Mouse (Mus musculus): ENCODE measurements around the gene Slc4a5. TPM values are rescaled to one million over a fixed set of nuclear protein-coding genes. Genes with fewer than 3 reads are reported as not detected.

The Slc4a5 gene
- polyA plus RNA-seq, 1 experiment from 2014 or later = 5.0 TPM

- no peak overlapping the region for H3K4me2 ChIP-seq (replicated peaks; ENCODE audit: low read depth, low read length)
- H3K27ac ChIP-seq (ENCODE audit: low read length) = peak overlapping the region; percentile 68
- no peak overlapping the region for H3K4me3 ChIP-seq (ENCODE audit: low read depth, low read length)
- DNase-seq (ENCODE audit: low spot score) (peak; percentile 90), ATAC-seq (peak; percentile 96)
- TF ChIP-seq EP300 (IDR thresholded peaks at IDR 0.05) (peak; percentile 79), CTCF (IDR thresholded peaks at IDR 0.05) (no peak)
- H3K9ac ChIP-seq (replicated peaks; ENCODE audit: low read depth) = no peak overlapping the region
- no peaks in the 10 kb centered on the region for H3K9me3 ChIP-seq (ENCODE audit: low read length)
- H3K27me3 ChIP-seq (replicated peaks; ENCODE audit: insufficient read depth, low read length) = no peaks in the 10 kb centered on the region
- 35% methylated on average over 6 of the region's 6 CpGs for WGBS
- peaks cover 7% of the 10 kb centered on the region; the same call in 1 of the 2 replicates for H3K4me1 ChIP-seq (ENCODE audit: insufficient read depth, low read depth, low read length)
- no peaks in the 10 kb centered on the region for H3K36me3 ChIP-seq (ENCODE audit: insufficient read depth, low read length)
Measured at GRCm38 (mm10) chr6:83245134-83245533, 25.5 kb downstream of the Slc4a5 start.

- ATAC-seq (no peak), DNase-seq (ENCODE audit: low spot score) (no peak)
- H3K4me1 ChIP-seq (ENCODE audit: insufficient read depth, low read depth, low read length) = peaks cover 4% of the 10 kb centered on the region; the same call in 1 of the 2 replicates
- peak overlapping the region; percentile 16; the same call in 1 of the 2 replicates for H3K27ac ChIP-seq (ENCODE audit: low read length)
- H3K4me2 ChIP-seq (replicated peaks; ENCODE audit: low read depth, low read length) = no peak overlapping the region
- TF ChIP-seq EP300 (IDR thresholded peaks at IDR 0.05) (no peak), CTCF (IDR thresholded peaks at IDR 0.05) (no peak)
- H3K9ac ChIP-seq (replicated peaks; ENCODE audit: low read depth) = no peak overlapping the region
- no peaks in the 10 kb centered on the region for H3K27me3 ChIP-seq (replicated peaks; ENCODE audit: insufficient read depth, low read length)
- H3K4me3 ChIP-seq (ENCODE audit: low read depth, low read length) = no peak overlapping the region
- H3K36me3 ChIP-seq (ENCODE audit: insufficient read depth, low read length) = no peaks in the 10 kb centered on the region
- H3K9me3 ChIP-seq (ENCODE audit: low read length) = no peaks in the 10 kb centered on the region
- WGBS = 91% methylated on average over 1 of the region's 1 CpGs
Measured at GRCm38 (mm10) chr6:83245997-83246396, 26.4 kb downstream of the Slc4a5 start.

GRCm38 (mm10) chr6:83246750-83247149, 27.1 kb downstream of the Slc4a5 start:
- DNase-seq (ENCODE audit: low spot score) = no peak
- Histone ChIP-seq H3K27ac (ENCODE audit: low read length) (no peak overlapping the region), H3K9ac (replicated peaks; ENCODE audit: low read depth) (no peak overlapping the region), H3K4me3 (ENCODE audit: low read depth, low read length) (no peak overlapping the region), H3K27me3 (replicated peaks; ENCODE audit: insufficient read depth, low read length) (no peaks in the 10 kb centered on the region), H3K4me1 (ENCODE audit: insufficient read depth, low read depth, low read length) (peaks cover 4% of the 10 kb centered on the region; the same call in 1 of the 2 replicates), H3K9me3 (ENCODE audit: low read length) (no peaks in the 10 kb centered on the region), H3K36me3 (ENCODE audit: insufficient read depth, low read length) (no peaks in the 10 kb centered on the region), H3K4me2 (replicated peaks; ENCODE audit: low read depth, low read length) (no peak overlapping the region)
- WGBS = 93% methylated on average over 4 of the region's 4 CpGs
- TF ChIP-seq CTCF (IDR thresholded peaks at IDR 0.05) = no peak
- TF ChIP-seq EP300 (IDR thresholded peaks at IDR 0.05) = no peak
- ATAC-seq = no peak

- no peaks in the 10 kb centered on the region for H3K27me3 ChIP-seq (replicated peaks; ENCODE audit: insufficient read depth, low read length)
- TF ChIP-seq EP300 (IDR thresholded peaks at IDR 0.05) (no peak), CTCF (IDR thresholded peaks at IDR 0.05) (no peak)
- H3K9ac ChIP-seq (replicated peaks; ENCODE audit: low read depth) = no peak overlapping the region
- H3K9me3 ChIP-seq (ENCODE audit: low read length) = no peaks in the 10 kb centered on the region
- H3K27ac ChIP-seq (ENCODE audit: low read length) = no peak overlapping the region
- no peak overlapping the region for H3K4me3 ChIP-seq (ENCODE audit: low read depth, low read length)
- no peak for DNase-seq (ENCODE audit: low spot score)
- ATAC-seq = no peak
- peaks cover 4% of the 10 kb centered on the region; the same call in 1 of the 2 replicates for H3K4me1 ChIP-seq (ENCODE audit: insufficient read depth, low read depth, low read length)
- no peaks in the 10 kb centered on the region for H3K36me3 ChIP-seq (ENCODE audit: insufficient read depth, low read length)
- 83% methylated on average over 2 of the region's 2 CpGs for WGBS
- H3K4me2 ChIP-seq (replicated peaks; ENCODE audit: low read depth, low read length) = no peak overlapping the region
Measured at GRCm38 (mm10) chr6:83247153-83247552, 27.5 kb downstream of the Slc4a5 start.

GRCm38 (mm10) chr6:83254242-83254641, 34.6 kb downstream of the Slc4a5 start:
- Histone ChIP-seq H3K4me2 (replicated peaks; ENCODE audit: low read depth, low read length) (no peak overlapping the region), H3K4me3 (ENCODE audit: low read depth, low read length) (no peak overlapping the region), H3K9me3 (ENCODE audit: low read length) (no peaks in the 10 kb centered on the region), H3K36me3 (ENCODE audit: insufficient read depth, low read length) (no peaks in the 10 kb centered on the region), H3K27ac (ENCODE audit: low read length) (no peak overlapping the region), H3K27me3 (replicated peaks; ENCODE audit: insufficient read depth, low read length) (no peaks in the 10 kb centered on the region), H3K9ac (replicated peaks; ENCODE audit: low read depth) (no peak overlapping the region), H3K4me1 (ENCODE audit: insufficient read depth, low read depth, low read length) (no peaks in the 10 kb centered on the region)
- no peak for DNase-seq (ENCODE audit: low spot score)
- no peak for TF ChIP-seq CTCF (IDR thresholded peaks at IDR 0.05)
- TF ChIP-seq EP300 (IDR thresholded peaks at IDR 0.05) = no peak
- 82% methylated on average over 7 of the region's 7 CpGs for WGBS
- ATAC-seq = no peak

GRCm38 (mm10) chr6:83264516-83264915, 44.9 kb downstream of the Slc4a5 start:
- 88% methylated on average over 1 of the region's 1 CpGs for WGBS
- no peaks in the 10 kb centered on the region for H3K9me3 ChIP-seq (ENCODE audit: low read length)
- no peaks in the 10 kb centered on the region for H3K36me3 ChIP-seq (ENCODE audit: insufficient read depth, low read length)
- H3K4me1 ChIP-seq (ENCODE audit: insufficient read depth, low read depth, low read length) = no peaks in the 10 kb centered on the region
- DNase-seq (ENCODE audit: low spot score) (no peak), ATAC-seq (no peak)
- no peak overlapping the region for H3K4me3 ChIP-seq (ENCODE audit: low read depth, low read length)
- H3K27me3 ChIP-seq (replicated peaks; ENCODE audit: insufficient read depth, low read length) = no peaks in the 10 kb centered on the region
- no peak overlapping the region for H3K27ac ChIP-seq (ENCODE audit: low read length)
- no peak overlapping the region for H3K4me2 ChIP-seq (replicated peaks; ENCODE audit: low read depth, low read length)
- H3K9ac ChIP-seq (replicated peaks; ENCODE audit: low read depth) = no peak overlapping the region
- no peak for TF ChIP-seq EP300 (IDR thresholded peaks at IDR 0.05)
- 0 out of 2 replicates have a peak, but pooled peaks have one; percentile 11 for TF ChIP-seq CTCF (IDR thresholded peaks at IDR 0.05)

GRCm38 (mm10) chr6:83265253-83265652, 45.6 kb downstream of the Slc4a5 start:
- no peaks in the 10 kb centered on the region for H3K9me3 ChIP-seq (ENCODE audit: low read length)
- H3K4me2 ChIP-seq (replicated peaks; ENCODE audit: low read depth, low read length) = no peak overlapping the region
- no peaks in the 10 kb centered on the region for H3K27me3 ChIP-seq (replicated peaks; ENCODE audit: insufficient read depth, low read length)
- H3K36me3 ChIP-seq (ENCODE audit: insufficient read depth, low read length) = no peaks in the 10 kb centered on the region
- no peak overlapping the region for H3K9ac ChIP-seq (replicated peaks; ENCODE audit: low read depth)
- H3K4me1 ChIP-seq (ENCODE audit: insufficient read depth, low read depth, low read length) = no peaks in the 10 kb centered on the region
- DNase-seq (ENCODE audit: low spot score) (peak; percentile 16), ATAC-seq (no peak)
- no peak overlapping the region for H3K27ac ChIP-seq (ENCODE audit: low read length)
- no peak overlapping the region for H3K4me3 ChIP-seq (ENCODE audit: low read depth, low read length)
- TF ChIP-seq CTCF (IDR thresholded peaks at IDR 0.05) = peak; percentile 71
- no peak for TF ChIP-seq EP300 (IDR thresholded peaks at IDR 0.05)
